Mouse (Mus musculus): ENCODE data around the gene Tmem269. TPM values are rescaled to one million over a fixed set of nuclear protein-coding genes. Genes with fewer than 3 reads are reported as not detected.

Tmem269 gene
- total and polyA plus RNA-seq, 2 experiments from 2014 or later: 0.30 to 0.37 TPM

DNA sequence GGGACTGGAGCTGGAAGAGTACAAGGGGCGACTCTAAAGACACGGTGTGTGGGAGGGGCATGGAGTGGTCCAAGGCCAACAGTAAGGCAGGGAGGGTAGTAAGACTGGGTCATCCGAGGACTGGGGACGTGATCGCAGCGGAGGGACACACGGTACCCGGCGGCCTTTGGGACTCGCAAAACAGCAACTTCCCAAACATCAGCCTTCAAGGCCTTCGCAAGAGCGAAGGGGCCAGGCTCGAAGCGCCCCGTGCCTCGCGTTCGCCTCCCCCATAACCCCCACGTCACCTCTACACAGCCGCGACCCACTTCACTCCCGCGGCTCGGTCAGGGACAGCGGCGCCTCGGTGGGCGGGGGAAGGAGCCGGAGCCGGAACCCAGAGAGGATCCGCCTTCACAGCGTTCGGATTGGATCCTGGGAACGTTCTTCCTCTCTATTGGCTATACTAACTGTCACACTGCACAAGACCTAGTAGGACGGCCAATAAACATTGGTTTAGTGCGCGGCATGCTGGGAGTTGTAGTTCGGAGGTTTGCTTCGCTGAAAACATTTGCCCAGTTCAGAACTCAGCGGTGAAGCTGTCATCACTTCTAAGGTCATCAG is 44.1 kb downstream of the Tmem269 start, which contains the start of gene Zfp691:
Gene Zfp691 (minus strand): TSS at position 345 of the 603 bp plus-strand sequence.
- H3K27ac ChIP-seq: peak within 1 kb of the TSS; percentile 68; the same call in 1 of the 2 replicates
- H3K9ac ChIP-seq (replicated peaks; ENCODE audit: low read length): peak within 1 kb of the TSS; percentile 75
- peak within 1 kb of the TSS; percentile 79 for H3K4me3 ChIP-seq (ENCODE audit: low read length)
- no peaks in the 10 kb centered on the region for H3K9me3 ChIP-seq (ENCODE audit: low read length)
- WGBS: under 1% methylated on average over 40 of the region's 40 CpGs
- DNase-seq (ENCODE audit: low spot score) (peak; percentile 98), ATAC-seq (peak; percentile 100)
- TF ChIP-seq CTCF (IDR thresholded peaks at IDR 0.05; ENCODE audit: low read depth): no peak
- peaks cover 9% of the 10 kb centered on the region for H3K4me1 ChIP-seq (ENCODE audit: insufficient read depth, low read length)
- no peaks in the 10 kb centered on the region for H3K27me3 ChIP-seq (ENCODE audit: insufficient read depth, low read length)
- H3K4me2 ChIP-seq (ENCODE audit: low read depth, low read length): peak within 1 kb of the TSS; percentile 95
- 0 out of 2 replicates have a peak, but pooled peaks cover 4% of the 10 kb centered on the region for H3K36me3 ChIP-seq (ENCODE audit: insufficient read depth, low read length)

DNA sequence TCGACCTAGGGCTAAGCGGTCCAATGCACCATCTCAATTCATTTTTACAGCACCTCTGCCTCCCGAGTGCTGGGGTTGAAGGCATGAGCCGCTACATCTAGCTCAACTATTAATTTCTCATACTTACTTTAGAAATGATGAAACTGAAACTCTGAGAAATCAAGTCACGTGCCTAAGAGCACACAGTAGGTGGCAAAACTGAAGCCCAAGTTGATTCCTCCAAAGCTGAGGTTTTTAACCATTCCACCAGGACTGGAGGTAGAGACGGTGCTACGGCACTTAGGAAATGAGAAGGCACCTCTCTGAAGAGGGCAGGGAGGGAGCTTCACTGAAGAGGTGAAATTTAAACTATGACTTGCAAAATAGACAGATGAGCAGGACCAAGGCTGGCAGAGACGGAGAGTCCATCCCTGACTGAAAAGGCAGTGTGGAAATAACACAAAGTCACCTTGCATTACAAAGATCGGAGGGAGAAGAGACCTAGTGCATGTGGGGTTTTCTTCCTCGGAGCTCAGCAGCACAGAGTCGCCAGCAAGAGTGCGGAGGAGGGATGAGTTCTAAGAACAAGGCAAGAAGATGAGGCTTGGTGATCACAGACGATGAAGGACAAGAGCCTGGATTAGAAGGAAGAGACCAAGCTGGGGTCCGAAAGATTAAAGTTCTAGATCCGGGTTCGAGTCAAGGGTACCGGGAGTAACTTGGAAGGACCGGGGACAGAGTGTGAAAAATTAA is 44.9 kb downstream of the Tmem269 start:
- no peaks in the 10 kb centered on the region for H3K27me3 ChIP-seq (ENCODE audit: insufficient read depth, low read length)
- peak overlapping the region; percentile 75 for H3K9ac ChIP-seq (replicated peaks; ENCODE audit: low read length)
- DNase-seq (ENCODE audit: low spot score) (no peak), ATAC-seq (no peak)
- H3K4me2 ChIP-seq (ENCODE audit: low read depth, low read length): peak overlapping the region; percentile 95
- peak overlapping the region; percentile 68; the same call in 1 of the 2 replicates for H3K27ac ChIP-seq
- H3K36me3 ChIP-seq (ENCODE audit: insufficient read depth, low read length): 0 out of 2 replicates have a peak, but pooled peaks cover 5% of the 10 kb centered on the region
- 34% methylated on average over 18 of the region's 18 CpGs for WGBS
- H3K9me3 ChIP-seq (ENCODE audit: low read length): no peaks in the 10 kb centered on the region
- H3K4me1 ChIP-seq (ENCODE audit: insufficient read depth, low read length): peaks cover 9% of the 10 kb centered on the region
- H3K4me3 ChIP-seq (ENCODE audit: low read length): peak overlapping the region; percentile 79
- no peak for TF ChIP-seq CTCF (IDR thresholded peaks at IDR 0.05; ENCODE audit: low read depth)

DNA sequence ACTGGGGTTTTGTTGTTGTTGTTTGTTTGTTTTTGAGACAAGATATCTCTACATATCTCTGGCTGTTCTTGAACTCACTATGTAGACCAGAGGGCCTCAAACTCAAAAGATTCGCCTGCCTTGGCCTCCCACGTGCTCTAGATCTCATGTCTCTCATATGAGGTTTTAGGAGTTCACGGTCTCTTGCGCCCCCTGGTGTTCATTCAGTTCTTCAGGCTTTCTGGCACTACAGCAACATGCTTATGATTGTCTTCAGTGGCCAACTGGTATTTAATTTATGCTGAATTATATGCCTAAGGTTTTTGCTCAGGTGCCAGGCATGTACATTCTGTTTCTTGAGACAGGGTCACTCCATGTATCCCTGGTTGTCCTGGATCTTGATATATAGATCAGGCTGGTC is 50.4 kb downstream of the Tmem269 start:
- Histone ChIP-seq H3K4me2 (ENCODE audit: low read depth, low read length) (no peak overlapping the region), H3K36me3 (ENCODE audit: insufficient read depth, low read length) (0 out of 2 replicates have a peak, but pooled peaks cover 5% of the 10 kb centered on the region), H3K27me3 (ENCODE audit: insufficient read depth, low read length) (no peaks in the 10 kb centered on the region), H3K9me3 (ENCODE audit: low read length) (no peaks in the 10 kb centered on the region), H3K4me1 (ENCODE audit: insufficient read depth, low read length) (peaks cover under 1% of the 10 kb centered on the region), H3K9ac (replicated peaks; ENCODE audit: low read length) (no peak overlapping the region), H3K27ac (no peak overlapping the region), H3K4me3 (ENCODE audit: low read length) (no peak overlapping the region)
- TF ChIP-seq CTCF (IDR thresholded peaks at IDR 0.05; ENCODE audit: low read depth): peak; percentile 89
- WGBS: 3% methylated on average over 4 of the region's 4 CpGs
- DNase-seq (ENCODE audit: low spot score) (peak; percentile 93), ATAC-seq (peak; percentile 57; the same call in 1 of the 2 replicates)

DNA sequence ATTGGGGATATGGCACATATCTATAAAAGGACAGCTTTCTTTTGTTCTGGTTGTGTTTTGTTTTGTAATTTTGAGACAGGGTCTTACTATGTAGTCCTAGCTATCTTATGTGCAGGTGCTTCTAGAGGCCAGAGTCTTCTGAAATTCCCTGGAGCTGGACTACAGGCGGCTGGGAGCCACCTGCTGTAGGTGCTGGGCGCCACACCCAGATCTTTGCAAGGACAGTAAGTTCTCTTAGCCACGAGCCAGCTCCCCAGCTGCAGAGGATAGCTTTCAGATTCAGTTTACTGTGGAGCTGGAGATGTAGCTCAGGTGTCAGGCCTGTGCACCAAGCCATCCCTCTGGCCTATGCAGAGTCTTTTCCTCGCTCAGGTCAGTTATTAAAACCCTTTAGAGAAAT is 50.9 kb downstream of the Tmem269 start:
- 92% methylated on average over 4 of the region's 4 CpGs for WGBS
- TF ChIP-seq CTCF (IDR thresholded peaks at IDR 0.05; ENCODE audit: low read depth): no peak
- Histone ChIP-seq H3K4me2 (ENCODE audit: low read depth, low read length) (no peak overlapping the region), H3K4me1 (ENCODE audit: insufficient read depth, low read length) (no peaks in the 10 kb centered on the region), H3K27me3 (ENCODE audit: insufficient read depth, low read length) (no peaks in the 10 kb centered on the region), H3K9ac (replicated peaks; ENCODE audit: low read length) (no peak overlapping the region), H3K4me3 (ENCODE audit: low read length) (no peak overlapping the region), H3K36me3 (ENCODE audit: insufficient read depth, low read length) (0 out of 2 replicates have a peak, but pooled peaks cover 5% of the 10 kb centered on the region), H3K27ac (no peak overlapping the region), H3K9me3 (ENCODE audit: low read length) (no peaks in the 10 kb centered on the region)
- ATAC-seq: no peak
- DNase-seq (ENCODE audit: low spot score): no peak

DNA sequence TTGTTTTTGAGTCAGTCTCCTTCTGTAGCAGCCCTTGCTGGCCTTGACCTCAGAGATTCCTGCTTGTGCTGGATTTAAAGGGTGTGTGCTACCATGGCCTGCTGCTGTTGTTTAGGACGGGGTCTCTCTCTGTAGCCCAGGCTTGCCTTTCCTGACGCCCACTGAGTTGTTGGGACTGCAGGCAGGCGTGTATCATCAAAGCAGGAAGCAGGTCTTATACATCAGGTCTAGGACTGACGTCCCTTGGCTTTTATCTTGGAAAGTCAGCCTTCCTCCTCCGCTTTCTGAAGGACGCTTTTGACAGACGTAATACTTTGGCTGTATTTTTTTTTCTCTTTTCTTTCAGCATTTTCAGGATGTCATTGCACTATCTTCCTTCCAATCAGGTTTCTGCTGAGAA is 52.1 kb downstream of the Tmem269 start:
- DNase-seq (ENCODE audit: low spot score): no peak
- H3K9me3 ChIP-seq (ENCODE audit: low read length): no peaks in the 10 kb centered on the region
- no peak for ATAC-seq
- no peaks in the 10 kb centered on the region for H3K27me3 ChIP-seq (ENCODE audit: insufficient read depth, low read length)
- H3K4me3 ChIP-seq (ENCODE audit: low read length): no peak overlapping the region
- H3K4me2 ChIP-seq (ENCODE audit: low read depth, low read length): no peak overlapping the region
- H3K4me1 ChIP-seq (ENCODE audit: insufficient read depth, low read length): no peaks in the 10 kb centered on the region
- TF ChIP-seq CTCF (IDR thresholded peaks at IDR 0.05; ENCODE audit: low read depth): no peak
- 0 out of 2 replicates have a peak, but pooled peaks cover 5% of the 10 kb centered on the region for H3K36me3 ChIP-seq (ENCODE audit: insufficient read depth, low read length)
- H3K27ac ChIP-seq: no peak overlapping the region
- 78% methylated on average over 7 of the region's 7 CpGs for WGBS
- H3K9ac ChIP-seq (replicated peaks; ENCODE audit: low read length): no peak overlapping the region

DNA sequence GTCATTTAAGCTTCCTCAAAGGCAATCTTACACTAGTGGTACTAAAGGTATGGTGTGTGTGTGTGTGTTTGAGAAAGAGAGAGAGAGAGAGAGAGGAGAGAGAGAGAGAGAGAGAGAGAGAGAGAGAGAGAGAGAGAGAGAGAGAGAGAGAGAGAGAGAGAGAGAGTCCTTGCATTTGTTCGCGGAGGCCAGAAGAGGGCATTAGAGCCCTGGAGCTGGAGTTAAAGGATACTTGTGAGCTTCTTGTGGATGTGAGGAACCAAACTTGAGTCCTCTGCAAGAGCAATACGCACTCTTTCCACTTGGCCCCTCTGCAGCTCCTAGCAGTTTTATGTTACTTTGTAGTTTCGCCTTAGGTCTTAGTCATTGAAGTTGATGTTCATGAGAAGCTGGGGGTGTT is 55.0 kb downstream of the Tmem269 start:
- WGBS: 81% methylated on average over 4 of the region's 4 CpGs
- Histone ChIP-seq H3K9me3 (ENCODE audit: low read length) (no peaks in the 10 kb centered on the region), H3K27me3 (ENCODE audit: insufficient read depth, low read length) (no peaks in the 10 kb centered on the region), H3K9ac (replicated peaks; ENCODE audit: low read length) (no peak overlapping the region), H3K4me2 (ENCODE audit: low read depth, low read length) (no peak overlapping the region), H3K36me3 (ENCODE audit: insufficient read depth, low read length) (no peaks in the 10 kb centered on the region), H3K4me1 (ENCODE audit: insufficient read depth, low read length) (no peaks in the 10 kb centered on the region), H3K4me3 (ENCODE audit: low read length) (no peak overlapping the region), H3K27ac (no peak overlapping the region)
- ATAC-seq: no peak
- 0 out of 2 replicates have a peak, but pooled peaks have one; percentile 10 for TF ChIP-seq CTCF (IDR thresholded peaks at IDR 0.05; ENCODE audit: low read depth)
- DNase-seq (ENCODE audit: low spot score): no peak
